Mouse (Mus musculus) layer of hippocampus, adult 2 months (tissue): Measurements from ENCODE around the gene Hmg20b. TPM values are rescaled to one million over a fixed set of nuclear protein-coding genes. Genes with fewer than 3 reads are reported as not detected.

ENCODE experiments used
- DNase-seq, 2 experiments: peaks; one replicate each; pipeline ENCODE4 v3.0.0; 2022; ENCODE audit warnings: low spot score in 2 of 2
- H3K27ac ChIP-seq: fragments of 200-600 bp; 2 replicates; pipeline ENCODE4 v1.8.1; 2022
- H3K4me3 ChIP-seq: fragments of 200-600 bp; 2 replicates; pipeline ENCODE4 v1.8.1; 2022; ENCODE audit warnings: mild to moderate bottlenecking
- CTCF ChIP-seq: fragments of 200-600 bp; conservative IDR thresholded peaks from 2 replicates; pipeline ENCODE4 v1.8.1; 2022; ENCODE audit warnings: antibody characterized with exemption, mild to moderate bottlenecking, moderate library complexity
- long read RNA-seq, 2 experiments: library from polyadenylated mRNA; stranded (forward); transcript quantifications; one replicate each; pipeline ENCODE4 v2.0.0; 2021; ENCODE audit warnings: borderline mapping rate in 2 of 2
- total RNA-seq, 2 experiments: library from RNA; stranded (reverse); gene quantifications; 2 replicates each; pipeline ENCODE4 v1.2.3; 2021

Gene Hmg20b
- total RNA-seq = 10 to 100 TPM; 27.5 to 30.8 TPM
- long read RNA-seq, experiment 1, transcript Hmg20b-201 (9 exons, 1,621 nt) = major isoform, 7 of 30 reads
- long read RNA-seq, experiment 1, transcript Hmg20b-202 (10 exons, 1,463 nt) = minor isoform, 5 of 30 reads
- long read RNA-seq, experiment 1, transcript Hmg20b-203 (10 exons, 1,540 nt) = minor isoform, 5 of 30 reads
- long read RNA-seq, experiment 1, partial matches to known transcripts = 1 of 30 reads
- long read RNA-seq, experiment 1, other reads (novel, unspliced or antisense) = 11 of 30 reads
- long read RNA-seq, experiment 2, transcript Hmg20b-201 (9 exons, 1,621 nt) = minor isoform, 8 of 35 reads
- long read RNA-seq, experiment 2, transcript Hmg20b-202 (10 exons, 1,463 nt) = major isoform, 10 of 35 reads
- long read RNA-seq, experiment 2, transcript Hmg20b-203 (10 exons, 1,540 nt) = minor isoform, 5 of 35 reads
- long read RNA-seq, experiment 2, partial matches to known transcripts = 2 of 35 reads
- long read RNA-seq, experiment 2, other reads (novel, unspliced or antisense) = 9 of 35 reads

- Histone ChIP-seq H3K4me3 (peak within 1 kb of the TSS; percentile 84), H3K27ac (peak within 1 kb of the TSS; percentile 92)
- peak; percentile 93 for TF ChIP-seq CTCF
- peak; percentile 99 to 100 for DNase-seq
Observed at GRCm38 (mm10) chr10:81350351-81351063, at the start of gene Hmg20b. TSS of gene Hmg20b (minus strand) at chr10:81350480.

GRCm38 (mm10) chr10:81399798-81400308 lies 49.6 kb upstream of the Hmg20b start:
- H3K4me3 ChIP-seq = no peak overlapping the region; the same call in 1 of the 2 replicates
- no peak for DNase-seq
- H3K27ac ChIP-seq = no peak overlapping the region; the same call in 1 of the 2 replicates
- no peak for TF ChIP-seq CTCF

GRCm38 (mm10) chr10:81399296-81399695 lies 49.0 kb upstream of the Hmg20b start:
- TF ChIP-seq CTCF = no peak
- no peak overlapping the region for H3K27ac ChIP-seq
- no peak for DNase-seq
- H3K4me3 ChIP-seq = no peak overlapping the region

GRCm38 (mm10) chr10:81396749-81397148 lies 46.5 kb upstream of the Hmg20b start:
- no peak for DNase-seq
- no peak for TF ChIP-seq CTCF
- no peak overlapping the region for H3K4me3 ChIP-seq
- no peak overlapping the region; the same call in 1 of the 2 replicates for H3K27ac ChIP-seq

GRCm38 (mm10) chr10:81395865-81396264 lies 45.6 kb upstream of the Hmg20b start:
- Histone ChIP-seq H3K27ac (peak overlapping the region; percentile 14; the same call in 1 of the 2 replicates), H3K4me3 (no peak overlapping the region)
- TF ChIP-seq CTCF = no peak
- DNase-seq = no peak

GRCm38 (mm10) chr10:81395127-81395526 lies 44.8 kb upstream of the Hmg20b start:
- peak in 1 of 2 experiments; percentile 72 for DNase-seq
- no peak overlapping the region for H3K4me3 ChIP-seq
- no peak overlapping the region for H3K27ac ChIP-seq
- peak; percentile 95 for TF ChIP-seq CTCF

- no peak for TF ChIP-seq CTCF
- DNase-seq = no peak
- Histone ChIP-seq H3K4me3 (peak overlapping the region; percentile 32; the same call in 1 of the 2 replicates), H3K27ac (peak overlapping the region; percentile 51)
Observed at GRCm38 (mm10) chr10:81393456-81394063, 43.3 kb upstream of the Hmg20b start.

- H3K27ac ChIP-seq = peak within 1 kb of the TSS; percentile 51
- peak within 1 kb of the TSS; percentile 32; the same call in 1 of the 2 replicates for H3K4me3 ChIP-seq
- no peak for DNase-seq
- TF ChIP-seq CTCF = no peak
Observed at GRCm38 (mm10) chr10:81392781-81393185, 42.5 kb upstream of the Hmg20b start, which contains the start of gene Smim24. TSS of gene Smim24 (plus strand) at chr10:81393051.

GRCm38 (mm10) chr10:81392270-81392669 lies 42.0 kb upstream of the Hmg20b start:
- TF ChIP-seq CTCF = no peak

GRCm38 (mm10) chr10:81390678-81390965 lies 40.3 kb upstream of the Hmg20b start:
- no peak for DNase-seq
- Histone ChIP-seq H3K4me3 (no peak overlapping the region), H3K27ac (no peak overlapping the region)
- TF ChIP-seq CTCF = no peak

More at GRCm38 (mm10) chr10:81392270-81392669, 42.0 kb upstream of the Hmg20b start:
- DNase-seq = no peak
- Histone ChIP-seq H3K27ac (no peak overlapping the region), H3K4me3 (no peak overlapping the region)

GRCm38 (mm10) chr10:81389801-81390677 lies 39.8 kb upstream of the Hmg20b start:
- TF ChIP-seq CTCF = peak; percentile 95
- Histone ChIP-seq H3K27ac (peak overlapping the region; percentile 10; the same call in 1 of the 2 replicates), H3K4me3 (no peak overlapping the region)
- DNase-seq = peak; percentile 57 to 82

GRCm38 (mm10) chr10:81389373-81389772 lies 39.1 kb upstream of the Hmg20b start:
- no peak overlapping the region for H3K4me3 ChIP-seq
- TF ChIP-seq CTCF = no peak
- no peak overlapping the region; the same call in 1 of the 2 replicates for H3K27ac ChIP-seq
- no peak for DNase-seq
